Mouse (Mus musculus) layer of hippocampus, adult 18-20 months (tissue): Measurements from ENCODE around the gene Adam15. TPM values are rescaled to one million over a fixed set of nuclear protein-coding genes. Genes with fewer than 3 reads are reported as not detected.

Source experiments
- DNase-seq, 2 experiments: peaks; one replicate each; pipeline ENCODE4 v3.0.0; 2022; ENCODE audit warnings: low spot score in 2 of 2
- total RNA-seq, 2 experiments: library from RNA; stranded (reverse); gene quantifications; 2 replicates each; pipeline ENCODE4 v1.2.3; 2021

Gene Adam15
- total RNA-seq, 2 experiments from 2014 or later: 120 to 126 TPM

GRCm38 (mm10) chr3:89304440-89304839 is 45.4 kb downstream of the Adam15 start:
- no peak for DNase-seq

GRCm38 (mm10) chr3:89300514-89300913 is 49.3 kb downstream of the Adam15 start:
- no peak for DNase-seq

- no peak for DNase-seq
These were observed 49.7 kb downstream of the Adam15 start for GRCm38 (mm10) chr3:89300071-89300470.

- peak in 1 of 2 experiments; percentile 45 for DNase-seq
These were observed 50.3 kb downstream of the Adam15 start for GRCm38 (mm10) chr3:89299499-89299898.

- DNase-seq: no peak
These were observed 50.9 kb downstream of the Adam15 start for GRCm38 (mm10) chr3:89298908-89299307.

GRCm38 (mm10) chr3:89296761-89297396 is 52.9 kb downstream of the Adam15 start:
- DNase-seq: peak in 1 of 2 experiments; percentile 61

- peak in 1 of 2 experiments; percentile 62 for DNase-seq
These were observed 54.0 kb downstream of the Adam15 start for GRCm38 (mm10) chr3:89295685-89296230.

- DNase-seq: no peak
These were observed 55.6 kb downstream of the Adam15 start for GRCm38 (mm10) chr3:89294195-89294594.

GRCm38 (mm10) chr3:89293247-89293918 is 56.4 kb downstream of the Adam15 start:
- DNase-seq: no peak

- DNase-seq: no peak
These were observed 57.5 kb downstream of the Adam15 start for GRCm38 (mm10) chr3:89292303-89292702.

- no peak for DNase-seq
These were observed 57.9 kb downstream of the Adam15 start for GRCm38 (mm10) chr3:89291874-89292273.

Other genes with a start within 250 kb of the Adam15 start
- gene Gm43738, start 248.9 kb downstream of the Adam15 start, total RNA-seq: not detected
- gene Fdps, start 248.0 kb downstream of the Adam15 start, total RNA-seq: 10 to 100 TPM; 83.7 to 91.9 TPM
- under 1 TPM in 1 of 2 experiments, not detected in 1; 0.15 TPM for gene Pklr, start 213.9 kb downstream of the Adam15 start, total RNA-seq
- gene Hcn3, start 189.8 kb downstream of the Adam15 start, total RNA-seq: 10 to 100 TPM in 1 of 2 experiments, 1 to 10 TPM in 1; 9.6 to 13.1 TPM
- gene Clk2, start 185.2 kb downstream of the Adam15 start, total RNA-seq: 10 to 100 TPM; 42.3 to 43.5 TPM
- gene Scamp3, start 172.5 kb downstream of the Adam15 start, total RNA-seq: 10 to 100 TPM; 68.5 to 69.8 TPM
- gene Fam189b, start 166.9 kb downstream of the Adam15 start, total RNA-seq: 10 to 100 TPM; 49.0 to 59.9 TPM
- gene Gba, start 147.1 kb downstream of the Adam15 start, total RNA-seq: 10 to 100 TPM; 57.3 to 59.9 TPM
- gene Thbs3, start 134.8 kb downstream of the Adam15 start, total RNA-seq: 10 to 100 TPM; 30.5 to 30.7 TPM
- 10 to 100 TPM; 84.9 to 91.6 TPM for gene Mtx1, start 122.9 kb downstream of the Adam15 start, total RNA-seq
- under 1 TPM; 0.71 to 0.84 TPM for gene Muc1, start 120.9 kb downstream of the Adam15 start, total RNA-seq
- gene Krtcap2, start 104.0 kb downstream of the Adam15 start, total RNA-seq: 10 to 100 TPM; 78.0 to 81.3 TPM
- gene Trim46, start 103.7 kb downstream of the Adam15 start, total RNA-seq: 10 to 100 TPM; 83.1 to 86.0 TPM
- gene Dpm3, start 90.6 kb downstream of the Adam15 start, total RNA-seq: 10 to 100 TPM; 64.2 to 66.9 TPM
- 10 to 100 TPM; 43.7 to 52.2 TPM for gene Slc50a1, start 79.4 kb downstream of the Adam15 start, total RNA-seq
- gene Efna1, start 68.9 kb downstream of the Adam15 start, total RNA-seq: 10 to 100 TPM in 1 of 2 experiments, 1 to 10 TPM in 1; 8.4 to 11.4 TPM
- 10 to 100 TPM; 78.2 to 80.1 TPM for gene Efna3, start 27.0 kb downstream of the Adam15 start, total RNA-seq
- gene Efna4, start 12.0 kb downstream of the Adam15 start, total RNA-seq: under 1 TPM; 0.53 to 0.77 TPM
- gene Dcst2, start 12.0 kb upstream of the Adam15 start, total RNA-seq: under 1 TPM; 0.22 to 0.41 TPM
- not detected for gene Dcst1, start 15.3 kb upstream of the Adam15 start, total RNA-seq
- 10 to 100 TPM; 12.1 to 16.8 TPM for gene Zbtb7b, start 44.8 kb upstream of the Adam15 start, total RNA-seq
- 1 to 10 TPM; 2.5 to 4.4 TPM for gene Lenep, start 52.8 kb upstream of the Adam15 start, total RNA-seq
- 10 to 100 TPM; 39.8 to 39.9 TPM for gene Flad1, start 61.9 kb upstream of the Adam15 start, total RNA-seq
- gene Cks1b, start 68.4 kb upstream of the Adam15 start, total RNA-seq: 1 to 10 TPM; 2.3 to 2.4 TPM
- 10 to 100 TPM; 11.5 to 12.8 TPM for gene Shc1, start 68.4 kb upstream of the Adam15 start, total RNA-seq
- gene Pygo2, start 80.2 kb upstream of the Adam15 start, total RNA-seq: 10 to 100 TPM; 60.4 to 64.9 TPM
- 10 to 100 TPM; 37.7 to 41.2 TPM for gene Pbxip1, start 86.7 kb upstream of the Adam15 start, total RNA-seq
- 10 to 100 TPM; 29.4 to 34.3 TPM for gene Pmvk, start 104.5 kb upstream of the Adam15 start, total RNA-seq
- gene Kcnn3, start 170.2 kb upstream of the Adam15 start, total RNA-seq: 10 to 100 TPM; 24.6 to 26.6 TPM